Mouse (Mus musculus) lung, adult 10 weeks (tissue): ENCODE measurements around the gene Slc51b. TPM values are rescaled to one million over a fixed set of nuclear protein-coding genes. Genes with fewer than 3 reads are reported as not detected.

ENCODE experiments used
- polyA plus RNA-seq: library from polyadenylated mRNA; stranded (reverse); fragments of 350-450 nt; fragmentation: Illumina TruSeq; extraction: RNeasy Lipid Tissue Mini Kit (QIAGEN cat#74804); gene quantifications from one replicate; pipeline ENCODE4 v1.2.3, GENCODE M21; 2014; ENCODE audit warnings: low read depth, low replicate concordance; ENCODE audit not compliant: insufficient read depth

The Slc51b gene
- polyA plus RNA-seq, result not detected

DNA sequence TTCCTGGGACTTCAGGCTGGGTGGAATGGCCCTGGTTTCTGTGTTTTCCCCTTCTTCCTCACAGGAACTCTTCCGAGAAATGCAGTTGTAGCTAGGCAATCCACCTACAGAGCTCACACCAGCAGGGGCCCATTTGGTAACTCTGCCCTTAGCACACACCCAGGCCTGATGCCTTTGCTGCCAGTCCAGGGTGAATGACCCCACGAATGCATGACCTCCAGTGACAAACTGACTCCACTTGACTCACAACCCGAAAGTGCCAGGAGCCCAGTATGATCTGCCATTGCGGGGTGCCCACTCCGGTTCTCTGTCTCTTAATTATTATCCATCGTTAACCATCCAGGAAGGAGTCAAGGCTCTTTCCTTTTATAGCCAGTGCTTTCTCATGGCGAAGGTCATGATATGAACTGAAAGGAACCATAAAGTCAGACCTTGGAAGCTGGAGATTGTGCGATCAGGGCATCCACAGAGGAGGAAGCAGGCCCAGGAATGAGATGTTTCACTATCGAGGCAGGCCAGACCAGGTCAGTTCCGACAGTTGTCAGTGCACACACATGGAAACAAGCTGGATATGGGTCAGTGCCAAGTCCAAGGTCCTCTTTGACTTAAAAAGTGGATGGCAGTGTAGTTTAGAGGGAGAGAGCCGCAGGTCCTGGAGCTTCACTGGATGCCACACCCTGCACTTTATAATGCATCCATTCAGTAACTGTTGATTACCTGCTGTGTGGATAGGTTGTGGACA lies at the start of gene Slc51b:
Gene Slc51b, minus strand, starts transcription at position 196 of the 742 bp plus-strand sequence.

DNA sequence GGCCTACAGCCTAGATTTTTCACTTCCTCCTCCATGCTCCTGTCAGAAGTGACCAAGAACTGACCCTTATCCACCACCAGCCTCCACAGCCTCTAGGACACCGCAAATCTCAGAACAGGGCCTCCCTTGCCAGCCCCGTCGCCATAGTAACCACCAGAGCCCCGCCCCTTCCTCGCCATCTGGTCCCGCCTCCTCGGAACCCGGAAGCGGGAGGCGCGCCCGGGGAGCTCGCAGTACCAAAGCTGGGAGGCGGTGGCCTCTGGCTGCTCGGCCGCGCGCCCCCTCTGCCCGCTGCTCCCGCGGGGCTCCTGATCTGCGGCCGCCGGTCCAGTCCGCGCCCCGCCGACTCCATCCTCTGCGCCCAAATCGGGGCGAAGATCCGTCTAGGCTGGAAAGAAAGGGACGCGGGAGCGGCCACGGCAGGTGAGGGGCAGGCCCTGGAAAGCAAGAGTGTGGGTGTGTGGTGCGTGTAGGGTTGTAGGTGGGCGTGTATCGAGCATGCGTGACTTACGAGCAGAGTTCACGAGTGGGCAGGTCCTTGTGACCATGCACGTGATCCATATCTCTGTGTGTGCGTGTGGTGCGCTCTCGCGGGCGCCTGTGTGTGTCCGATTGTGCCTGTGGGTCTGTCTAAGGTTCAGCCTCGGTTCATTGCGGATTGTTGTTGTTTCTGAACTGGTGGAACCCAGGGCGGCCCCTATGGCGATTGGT lies 38.1 kb upstream of the Slc51b start, which contains the start of gene Spg21:
Gene Spg21, plus strand, starts transcription at position 216 of the 711 bp plus-strand sequence.

DNA sequence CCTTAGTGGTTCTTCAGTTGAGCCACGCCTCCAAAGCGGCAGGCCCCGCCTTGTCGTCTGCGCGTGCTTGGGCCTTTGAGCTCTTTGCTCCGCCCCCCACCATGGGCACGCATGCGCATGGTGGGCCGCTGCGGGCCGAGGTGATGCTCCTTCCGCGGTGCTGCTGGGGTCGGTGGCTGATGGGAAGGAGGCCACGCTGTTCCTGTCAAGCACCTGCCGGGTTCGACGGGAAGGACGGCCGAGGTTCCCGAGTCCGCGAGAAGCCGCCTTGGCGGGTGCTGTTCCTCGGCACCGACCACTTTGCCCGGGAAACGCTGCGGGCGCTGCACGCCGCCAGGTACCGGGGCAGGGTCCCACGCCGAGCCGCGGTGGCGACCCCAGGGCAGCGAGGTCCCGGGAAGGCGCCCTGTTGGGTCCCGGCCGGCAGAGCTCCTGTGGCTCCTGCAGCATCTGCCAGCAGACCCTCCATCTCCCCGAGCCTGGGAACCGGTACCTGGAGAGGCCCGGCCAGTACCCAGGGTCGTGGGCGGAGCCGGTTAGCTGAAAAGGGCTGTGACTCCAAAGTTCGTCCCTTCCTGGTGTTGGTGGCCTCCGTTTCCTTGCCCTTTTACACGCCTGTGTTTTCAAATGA lies 13.0 kb upstream of the Slc51b start, which contains the start of gene Mtfmt:
Gene Mtfmt, plus strand, starts transcription at position 112 of the 631 bp plus-strand sequence.

DNA sequence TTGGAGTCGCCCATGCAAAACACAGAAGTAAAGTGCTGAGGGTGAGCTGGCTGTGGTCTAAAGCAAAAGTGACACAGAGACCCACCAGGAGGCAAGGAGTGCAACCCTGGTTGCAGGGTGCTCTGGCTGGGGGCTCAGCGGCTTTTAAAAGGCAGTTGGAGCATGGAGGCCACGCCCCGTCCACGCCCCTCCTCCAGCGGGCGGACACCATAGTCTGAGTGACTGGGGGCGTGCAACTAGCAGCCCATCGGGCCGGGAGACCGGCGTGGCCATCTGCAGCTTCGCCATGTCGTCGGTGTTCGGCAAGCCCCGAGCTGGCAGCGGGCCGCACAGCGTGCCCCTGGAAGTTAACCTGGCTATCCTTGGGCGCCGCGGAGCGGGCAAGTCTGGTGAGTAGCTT lies 24.5 kb downstream of the Slc51b start, which contains the start of gene Rasl12:
Gene Rasl12, plus strand, starts transcription at position 228 of the 400 bp plus-strand sequence.

DNA sequence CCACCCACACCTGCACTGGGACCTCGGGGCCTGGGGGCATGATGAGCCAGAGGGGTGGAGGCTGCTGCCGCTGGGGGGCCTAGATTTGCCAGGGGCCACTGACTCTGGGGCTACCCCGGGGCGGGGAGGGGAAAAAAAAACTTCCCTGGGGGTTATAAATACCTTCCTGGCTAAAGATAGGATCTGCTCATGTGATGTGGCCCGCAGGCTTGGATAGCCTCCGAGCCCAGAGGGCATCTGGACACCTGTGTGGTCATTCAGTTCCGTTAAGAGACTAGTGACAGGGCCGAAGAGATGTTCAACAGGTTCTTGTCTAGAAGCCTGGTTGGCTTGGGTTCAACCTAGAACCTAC lies 31.2 kb downstream of the Slc51b start, which contains the start of gene Kbtbd13:
Gene Kbtbd13, minus strand, starts transcription at position 40 of the 352 bp plus-strand sequence.

Other genes with a start within 250 kb of the Slc51b start
- gene Parp16, start 227.6 kb downstream of the Slc51b start, polyA plus RNA-seq, result 3.9 TPM
- 1.4 TPM for gene Cilp, start 157.8 kb downstream of the Slc51b start, polyA plus RNA-seq
- 20.5 TPM for gene Clpx, start 128.7 kb downstream of the Slc51b start, polyA plus RNA-seq
- gene Pdcd7, start 76.9 kb downstream of the Slc51b start, polyA plus RNA-seq, result 9.4 TPM
- gene Ubap1l, start 61.9 kb downstream of the Slc51b start, polyA plus RNA-seq, result not detected
- 0.69 TPM for gene Kbtbd13, start 31.3 kb downstream of the Slc51b start, polyA plus RNA-seq
- gene Rasl12, start 24.4 kb downstream of the Slc51b start, polyA plus RNA-seq, result 39.8 TPM
- gene Mtfmt, start 12.8 kb upstream of the Slc51b start, polyA plus RNA-seq, result 5.8 TPM
- 40.1 TPM for gene Spg21, start 38.0 kb upstream of the Slc51b start, polyA plus RNA-seq
- not detected for gene Ankdd1a, start 97.2 kb upstream of the Slc51b start, polyA plus RNA-seq
- gene Plekho2, start 157.1 kb upstream of the Slc51b start, polyA plus RNA-seq, result 15.6 TPM
- gene Pif1, start 164.2 kb upstream of the Slc51b start, polyA plus RNA-seq, result 0.07 TPM
- 5.5 TPM for gene Rbpms2, start 206.7 kb upstream of the Slc51b start, polyA plus RNA-seq
- gene Oaz2, start 245.0 kb upstream of the Slc51b start, polyA plus RNA-seq, result 239 TPM